Mouse (Mus musculus) hematopoietic multipotent progenitor cell, adult 10-12 weeks (in vitro differentiated cells): ENCODE measurements around the gene Cbln1. TPM values are rescaled to one million over a fixed set of nuclear protein-coding genes. Genes with fewer than 3 reads are reported as not detected.

Experiments
- polyA plus RNA-seq: library from polyadenylated mRNA; stranded (reverse); fragments of >175 nt; gene quantifications from 2 replicates; pipeline ENCODE4 v1.2.3, GENCODE M21; 2012; ENCODE audit warnings: low replicate concordance

Gene Cbln1
- 2.2 and 2.3 TPM in 2 replicates for polyA plus RNA-seq

GRCm38 (mm10) chr8:87472271-87473236 lies at the start of gene Cbln1:
TSS of gene Cbln1 (minus strand) at chr8:87472609.

Other genes with a start within 250 kb of the Cbln1 start
- gene 4933402J07Rik, start 91.2 kb upstream of the Cbln1 start, polyA plus RNA-seq = not detected in 2 replicates